Mouse (Mus musculus) stomach, embryonic 15.5 days (tissue): ENCODE data around the gene Zc2hc1c. TPM values are rescaled to one million over a fixed set of nuclear protein-coding genes. Genes with fewer than 3 reads are reported as not detected.
"Not testable (repeated sequence)": the region's sequence is repeated elsewhere in the genome, so short reads cannot be mapped to it uniquely, and the experiment has no call there.

ENCODE experiments used
- ATAC-seq: fragments of 200-750 bp; cut with Nextera tagmentation; 2 replicates; pipeline ENCODE4 v1.8.0; 2017; ENCODE audit warnings: low read depth, moderate number of reproducible peaks, moderate TSS enrichment; ENCODE audit not compliant: insufficient read depth, low FRiP score
- H3K27ac ChIP-seq: fragments of 300-500 bp; sonication (generic); 2 replicates; pipeline ENCODE4 v1.5.1; 2015; ENCODE audit warnings: mild to moderate bottlenecking, inconsistent platforms
- H3K27me3 ChIP-seq: fragments of 300-500 bp; sonication (generic); replicated peaks from 2 replicates; pipeline ENCODE4 v1.6.1; 2015; ENCODE audit warnings: inconsistent platforms
- H3K36me3 ChIP-seq: fragments of 300-500 bp; sonication (generic); 2 replicates; pipeline ENCODE4 v1.6.1; 2015; ENCODE audit warnings: inconsistent platforms
- H3K4me1 ChIP-seq: fragments of 300-500 bp; sonication (generic); 2 replicates; pipeline ENCODE4 v1.6.1; 2015; ENCODE audit warnings: inconsistent platforms
- H3K4me2 ChIP-seq: fragments of 300-500 bp; sonication (generic); 2 replicates; pipeline ENCODE4 v1.6.1; 2015; ENCODE audit warnings: mild to moderate bottlenecking, inconsistent platforms
- H3K4me3 ChIP-seq: fragments of 300-500 bp; sonication (generic); replicated peaks from 2 replicates; pipeline ENCODE4 v1.5.1; 2015; ENCODE audit warnings: inconsistent platforms
- H3K9ac ChIP-seq: fragments of 300-500 bp; sonication (generic); 2 replicates; pipeline ENCODE4 v1.6.1; 2015; ENCODE audit warnings: inconsistent platforms
- H3K9me3 ChIP-seq: fragments of 300-500 bp; sonication (generic); 2 replicates; pipeline ENCODE4 v1.6.1; 2016; ENCODE audit warnings: inconsistent platforms
- WGBS: fragments of 180-500 bp; shearing (Covaris S2); methylation state at CpG from one replicate; pipeline ENCODE4 v1.1.7; 2015; 5-methylcytosine and 5-hydroxymethylcytosine counted together
- polyA plus RNA-seq: library from polyadenylated mRNA; unstranded; fragments of >200 nt; fragmentation: Nextera tagmentation; extraction: Ambion mirVana; gene quantifications from 2 replicates; pipeline ENCODE4 v1.2.1, GENCODE M21; 2015

The Zc2hc1c gene
- polyA plus RNA-seq, 1 experiment from 2014 or later: 2.2 TPM

DNA sequence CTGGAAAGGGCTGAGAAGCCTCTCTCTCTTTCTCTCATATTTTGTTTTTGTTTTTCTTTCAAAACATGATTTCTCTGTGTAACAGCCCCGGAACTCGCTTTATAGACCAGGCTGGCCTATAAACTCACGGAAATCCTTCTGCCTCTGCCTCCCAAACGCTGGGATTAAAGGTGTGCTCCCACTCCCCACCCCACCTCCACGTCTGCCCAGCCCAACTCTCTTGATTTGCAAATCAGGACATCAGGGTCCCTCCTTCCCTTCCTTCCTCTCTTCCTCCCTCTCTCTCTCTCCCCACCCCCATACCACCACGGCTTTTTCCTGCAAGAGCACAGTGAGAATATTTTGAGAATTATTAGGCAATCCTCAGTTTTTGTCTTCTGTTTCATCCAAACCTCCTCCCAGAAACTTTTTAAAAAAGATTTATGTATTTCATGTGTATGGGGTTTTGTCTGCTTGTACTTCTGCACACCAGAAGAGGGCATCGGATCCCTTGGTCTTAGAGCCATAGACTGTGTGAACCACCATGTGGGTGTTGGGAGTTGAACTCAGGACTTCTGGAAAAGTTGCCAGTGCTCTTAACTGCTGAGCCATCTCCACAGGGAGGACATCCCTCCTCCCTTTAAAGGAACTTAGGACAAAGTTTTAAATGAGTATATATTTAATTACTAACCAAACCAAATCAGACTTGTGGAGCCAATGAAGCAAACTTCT, 17.1 kb upstream of the Zc2hc1c start:
- Histone ChIP-seq H3K36me3 (no peaks in the 10 kb centered on the region; the same call in 1 of the 2 replicates), H3K4me1 (no peaks in the 10 kb centered on the region; the same call in 1 of the 2 replicates), H3K4me2 (no peak overlapping the region; the same call in 1 of the 2 replicates), H3K9me3 (no peaks in the 10 kb centered on the region), H3K27me3 (no peaks in the 10 kb centered on the region), H3K9ac (no peak overlapping the region), H3K27ac (no peak overlapping the region), H3K4me3 (no peak overlapping the region)
- WGBS: 77% methylated on average over 7 of the region's 7 CpGs
- ATAC-seq: no peak

DNA sequence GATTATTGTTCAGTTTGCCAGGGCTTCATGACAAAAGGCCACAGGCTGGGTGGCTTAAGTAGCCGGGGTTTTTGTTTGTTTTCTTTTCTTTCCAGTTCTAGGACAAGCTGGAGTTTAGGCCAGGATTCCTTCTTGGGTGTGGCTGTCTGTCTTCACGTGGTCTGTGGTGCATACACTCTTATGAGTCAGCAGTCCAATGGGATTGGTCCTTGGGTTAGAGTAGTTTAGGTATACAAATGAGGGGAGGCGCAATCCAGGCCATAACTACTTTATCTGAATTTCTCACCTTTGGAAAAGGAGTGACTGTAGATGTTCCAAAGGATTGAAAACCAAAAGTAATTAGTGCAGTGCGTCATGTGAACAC, 16.6 kb upstream of the Zc2hc1c start:
- H3K4me1 ChIP-seq: no peaks in the 10 kb centered on the region; the same call in 1 of the 2 replicates
- 59% methylated on average over 4 of the region's 4 CpGs for WGBS
- no peak for ATAC-seq
- H3K9ac ChIP-seq: no peak overlapping the region
- no peaks in the 10 kb centered on the region for H3K9me3 ChIP-seq
- no peaks in the 10 kb centered on the region for H3K27me3 ChIP-seq
- H3K36me3 ChIP-seq: no peaks in the 10 kb centered on the region; the same call in 1 of the 2 replicates
- no peak overlapping the region for H3K27ac ChIP-seq
- no peak overlapping the region for H3K4me2 ChIP-seq
- H3K4me3 ChIP-seq: no peak overlapping the region

DNA sequence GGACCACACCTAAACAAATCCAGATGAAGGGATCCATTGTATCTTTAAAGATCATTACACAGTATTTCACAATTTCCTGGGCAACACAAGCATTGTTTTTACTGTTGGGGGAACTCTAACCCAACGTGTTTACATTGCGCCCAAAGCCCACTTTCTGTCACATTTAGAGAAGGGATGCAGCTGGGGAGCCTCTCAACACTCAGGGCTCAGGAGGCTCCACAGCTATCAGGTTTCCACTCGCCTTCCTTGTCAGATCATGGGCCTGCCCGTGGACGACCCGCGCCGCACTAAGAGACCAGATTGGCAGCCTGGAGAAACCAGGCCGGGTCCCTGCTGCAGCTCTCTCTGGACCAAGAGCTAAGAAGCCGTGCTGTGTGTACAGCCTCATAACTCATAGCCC, 14.9 kb upstream of the Zc2hc1c start:
- Histone ChIP-seq H3K4me1 (no peaks in the 10 kb centered on the region; the same call in 1 of the 2 replicates), H3K4me3 (no peak overlapping the region), H3K36me3 (no peaks in the 10 kb centered on the region), H3K9ac (no peak overlapping the region), H3K27ac (peak overlapping the region; percentile 74), H3K27me3 (no peaks in the 10 kb centered on the region), H3K4me2 (no peak overlapping the region), H3K9me3 (no peaks in the 10 kb centered on the region)
- WGBS: 43% methylated on average over 10 of the region's 10 CpGs
- no peak for ATAC-seq

DNA sequence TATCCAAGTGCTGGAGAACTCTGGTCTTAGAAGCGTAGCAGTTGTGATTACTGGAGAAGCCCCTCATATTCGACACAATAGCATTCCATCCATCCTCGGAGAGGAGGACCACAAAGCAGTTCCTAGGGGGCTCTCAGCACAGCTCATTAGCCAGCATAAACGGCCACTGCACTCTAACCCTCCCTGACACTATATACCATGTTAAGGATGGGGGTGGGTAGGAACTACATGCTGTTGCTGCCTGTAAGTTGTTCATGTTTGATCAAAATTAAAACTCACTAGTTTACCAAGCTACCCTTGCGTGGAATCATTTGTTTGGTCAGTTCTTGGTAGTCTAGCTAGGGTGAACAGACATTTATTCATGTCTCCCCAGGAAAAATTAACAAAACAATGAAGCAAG, 12.1 kb upstream of the Zc2hc1c start:
- 75% methylated on average over 5 of the region's 5 CpGs for WGBS

DNA sequence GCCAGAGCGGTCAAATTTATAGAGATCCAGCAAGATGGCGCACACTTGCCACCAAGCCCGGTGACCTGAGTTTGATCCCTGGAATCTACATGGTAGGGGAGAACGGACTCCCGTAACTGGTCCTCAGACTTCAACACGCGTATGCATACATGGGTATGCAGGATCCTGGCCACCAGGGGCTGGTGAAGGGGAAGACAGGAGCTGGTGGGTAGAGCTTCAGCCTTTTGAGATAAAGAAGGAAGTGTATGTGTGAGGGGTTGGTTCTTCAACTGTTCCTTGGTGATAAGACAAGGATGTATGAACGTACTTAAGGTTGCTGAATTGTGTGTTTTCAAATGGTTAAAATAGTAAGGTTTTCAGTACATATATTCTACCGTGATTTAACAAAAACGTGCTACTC, 9.5 kb upstream of the Zc2hc1c start:
- peaks cover 3% of the 10 kb centered on the region for H3K4me1 ChIP-seq
- H3K4me3 ChIP-seq: no peak overlapping the region
- ATAC-seq: no peak
- WGBS: 87% methylated on average over 10 of the region's 10 CpGs
- no peaks in the 10 kb centered on the region for H3K27me3 ChIP-seq
- H3K36me3 ChIP-seq: no peaks in the 10 kb centered on the region
- no peak overlapping the region for H3K27ac ChIP-seq
- no peak overlapping the region for H3K9ac ChIP-seq
- no peak overlapping the region for H3K4me2 ChIP-seq
- H3K9me3 ChIP-seq: no peaks in the 10 kb centered on the region

More for the DNA sequence above, 12.1 kb upstream of the Zc2hc1c start:
- H3K36me3 ChIP-seq: no peaks in the 10 kb centered on the region
- H3K27ac ChIP-seq: no peak overlapping the region
- no peak for ATAC-seq
- no peak overlapping the region for H3K4me2 ChIP-seq
- no peaks in the 10 kb centered on the region for H3K9me3 ChIP-seq
- no peaks in the 10 kb centered on the region for H3K27me3 ChIP-seq
- H3K4me3 ChIP-seq: no peak overlapping the region
- peaks cover 3% of the 10 kb centered on the region for H3K4me1 ChIP-seq
- no peak overlapping the region for H3K9ac ChIP-seq

DNA sequence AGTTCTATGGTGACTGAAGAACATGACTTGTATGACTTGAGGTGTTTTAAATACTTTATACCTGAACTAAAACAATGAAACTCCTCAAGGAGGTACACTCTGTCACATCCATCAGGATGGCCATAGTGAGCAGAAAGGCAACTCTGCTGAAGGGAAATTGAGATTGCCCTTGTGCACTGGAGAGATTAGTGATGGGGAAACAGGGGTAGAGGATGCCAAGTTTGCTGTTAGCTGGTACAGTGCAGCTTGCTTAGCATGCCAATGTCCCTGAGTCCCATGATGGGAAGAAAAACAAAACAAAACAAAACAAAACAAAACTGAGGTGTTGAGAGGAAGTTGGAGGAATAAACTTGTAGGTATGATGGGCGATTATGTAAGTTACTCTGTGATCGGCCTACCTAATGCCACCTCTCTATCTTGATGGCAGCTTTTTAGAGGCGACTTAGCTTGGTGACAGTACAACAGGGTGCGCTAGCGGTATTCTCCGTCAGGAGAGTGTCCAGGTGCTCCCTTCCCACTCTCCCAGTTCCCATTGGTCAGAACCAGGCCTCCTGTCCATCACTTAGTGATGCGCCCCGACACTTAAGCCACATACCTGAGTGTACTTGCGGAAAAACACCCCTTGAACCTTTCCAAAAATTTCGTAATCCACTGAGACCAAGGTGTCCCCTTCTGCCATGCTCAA, 8.9 kb upstream of the Zc2hc1c start:
- Histone ChIP-seq H3K4me1 (peaks cover 3% of the 10 kb centered on the region; the same call in 1 of the 2 replicates), H3K4me2 (peak overlapping the region; percentile 69), H3K27me3 (no peaks in the 10 kb centered on the region), H3K27ac (peak overlapping the region; percentile 80), H3K9ac (peak overlapping the region; percentile 67), H3K4me3 (peak overlapping the region; percentile 76), H3K36me3 (no peaks in the 10 kb centered on the region), H3K9me3 (no peaks in the 10 kb centered on the region)
- WGBS: 5% methylated on average over 10 of the region's 10 CpGs
- peak; percentile 12; the same call in 1 of the 2 replicates for ATAC-seq

DNA sequence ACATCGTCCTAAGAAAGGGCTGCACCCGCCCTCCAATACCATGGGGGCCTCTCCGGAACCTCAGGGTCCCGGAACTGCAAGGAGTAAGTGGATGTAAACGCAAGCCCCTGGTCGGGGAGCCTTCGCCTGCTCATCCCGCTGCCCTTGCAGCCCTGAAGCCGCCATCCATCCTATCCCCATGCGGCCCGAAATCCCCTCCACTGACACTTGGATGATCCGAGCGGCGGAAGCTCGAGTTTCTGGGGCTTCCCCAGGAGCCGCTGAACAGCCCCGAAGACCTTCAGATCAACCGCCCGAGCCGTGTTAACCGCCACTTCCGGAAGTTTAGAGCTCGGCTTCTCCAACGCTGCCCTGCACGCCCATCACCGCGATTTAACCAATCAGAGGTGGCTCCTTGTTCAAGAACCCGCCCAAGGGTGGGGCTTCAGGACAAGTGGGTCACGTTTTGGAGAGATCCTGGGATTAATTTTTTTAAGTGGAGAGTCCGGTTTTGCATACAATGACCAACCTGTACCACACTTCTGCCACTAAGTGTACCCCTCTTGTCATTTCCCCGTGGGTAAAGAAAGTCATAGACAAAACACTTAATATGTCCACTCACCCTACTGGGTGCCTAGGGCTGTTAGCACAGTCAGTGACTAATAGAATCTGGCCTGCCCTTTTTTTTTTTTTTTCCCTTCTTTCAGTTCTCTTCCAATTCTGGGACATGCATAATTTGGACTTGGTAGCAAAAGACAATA, 8.1 kb upstream of the Zc2hc1c start:
- Histone ChIP-seq H3K9me3 (no peaks in the 10 kb centered on the region), H3K27ac (peak overlapping the region; percentile 80), H3K27me3 (no peaks in the 10 kb centered on the region), H3K9ac (peak overlapping the region; percentile 67), H3K4me2 (peak overlapping the region; percentile 69), H3K36me3 (no peaks in the 10 kb centered on the region), H3K4me3 (peak overlapping the region; percentile 76), H3K4me1 (peaks cover 3% of the 10 kb centered on the region; the same call in 1 of the 2 replicates)
- 0% methylated on average over 31 of the region's 31 CpGs for WGBS
- peak; percentile 95 for ATAC-seq

DNA sequence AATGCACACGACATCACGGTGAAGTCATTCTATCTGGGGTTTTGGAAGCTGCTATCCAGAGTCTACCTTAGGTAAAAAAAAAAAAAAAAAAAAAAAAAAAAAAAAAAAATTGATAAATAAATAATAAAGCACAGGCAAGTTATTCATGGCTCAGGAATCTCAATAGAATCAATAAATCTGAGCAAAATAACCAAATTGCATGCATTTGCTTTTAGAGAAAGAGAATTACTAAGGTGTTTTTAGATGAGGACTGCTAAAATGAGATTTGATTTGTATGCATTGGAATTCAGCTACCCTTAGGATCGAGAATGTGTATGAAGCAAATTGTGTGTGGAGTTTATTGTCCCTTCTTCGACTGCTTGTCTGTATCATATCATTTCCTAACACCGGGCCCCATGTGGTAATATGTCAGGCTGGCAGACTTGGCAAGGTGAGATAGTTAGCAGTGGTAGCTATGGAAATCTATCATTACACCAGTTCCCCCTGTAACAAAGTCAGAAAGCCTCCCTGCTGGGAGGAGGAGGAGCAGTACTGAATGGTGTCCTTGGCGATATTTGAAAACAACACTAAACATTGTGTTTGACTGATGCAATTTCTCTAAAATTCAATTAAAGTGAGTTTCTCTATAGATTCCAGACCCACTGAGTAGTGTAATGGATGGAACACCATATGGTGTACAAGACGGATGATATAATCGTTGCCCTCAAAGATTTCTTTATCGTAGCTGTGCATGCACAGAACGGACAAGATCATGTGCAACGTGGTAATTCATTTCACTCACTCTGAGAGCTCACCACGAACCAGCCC, 7.3 kb upstream of the Zc2hc1c start:
- Histone ChIP-seq H3K27ac (no peak overlapping the region), H3K9ac (no peak overlapping the region), H3K4me2 (peak overlapping the region; percentile 69), H3K27me3 (no peaks in the 10 kb centered on the region), H3K4me3 (no peak overlapping the region), H3K36me3 (no peaks in the 10 kb centered on the region), H3K4me1 (peaks cover 3% of the 10 kb centered on the region; the same call in 1 of the 2 replicates), H3K9me3 (no peaks in the 10 kb centered on the region)
- no peak for ATAC-seq
- 58% methylated on average over 12 of the region's 12 CpGs for WGBS

DNA sequence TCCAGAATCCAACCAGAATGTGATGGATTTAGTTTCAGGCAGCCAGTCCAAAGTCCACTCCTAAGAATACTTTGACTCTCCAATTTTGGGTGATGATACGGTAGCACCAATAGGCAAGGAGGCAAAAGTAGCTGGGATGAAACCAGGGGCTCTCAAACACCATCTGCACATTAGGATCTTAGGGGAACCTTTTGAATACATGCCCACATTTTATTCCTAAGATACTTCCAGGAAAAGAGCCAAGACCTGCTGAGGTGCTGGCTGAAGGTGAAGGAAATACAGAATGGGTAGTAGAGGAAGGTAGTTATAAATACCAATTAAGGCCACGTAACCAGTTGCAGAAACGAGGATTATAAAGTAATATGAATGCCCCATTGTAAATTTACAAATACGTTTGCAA, 6.6 kb upstream of the Zc2hc1c start:
- H3K4me3 ChIP-seq, H3K9me3 ChIP-seq, H3K27ac ChIP-seq, ATAC-seq, H3K4me2 ChIP-seq, H3K36me3 ChIP-seq, H3K9ac ChIP-seq, H3K27me3 ChIP-seq, H3K4me1 ChIP-seq: not testable (repeated sequence)
- WGBS: 84% methylated on average over 1 of the region's 4 CpGs

DNA sequence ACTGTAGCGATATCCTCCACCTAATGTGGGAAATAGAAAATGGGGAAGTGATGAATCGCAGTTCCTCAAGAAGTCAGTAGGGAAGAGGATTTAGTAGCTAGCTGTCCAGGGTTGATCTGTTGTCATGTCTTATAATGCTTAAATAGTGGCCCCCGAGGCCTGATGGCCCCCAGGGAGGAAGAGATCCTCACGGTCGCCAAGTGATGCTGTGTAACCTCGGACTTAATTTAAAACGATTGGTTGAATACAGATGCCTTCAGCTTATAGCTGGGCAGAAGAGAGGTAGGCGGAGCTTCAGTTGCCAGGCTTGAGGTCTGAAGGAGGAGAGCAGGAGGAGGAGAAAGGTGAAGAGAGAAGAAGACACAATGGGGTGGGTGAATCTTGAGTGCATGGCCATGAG, 4.1 kb upstream of the Zc2hc1c start:
- H3K36me3 ChIP-seq: no peaks in the 10 kb centered on the region
- 68% methylated on average over 8 of the region's 8 CpGs for WGBS
- ATAC-seq: no peak
- no peak overlapping the region for H3K9ac ChIP-seq
- H3K4me2 ChIP-seq: no peak overlapping the region
- no peak overlapping the region for H3K4me3 ChIP-seq
- no peak overlapping the region for H3K27ac ChIP-seq
- H3K27me3 ChIP-seq: no peaks in the 10 kb centered on the region
- no peaks in the 10 kb centered on the region for H3K9me3 ChIP-seq
- H3K4me1 ChIP-seq: peaks cover 11% of the 10 kb centered on the region

DNA sequence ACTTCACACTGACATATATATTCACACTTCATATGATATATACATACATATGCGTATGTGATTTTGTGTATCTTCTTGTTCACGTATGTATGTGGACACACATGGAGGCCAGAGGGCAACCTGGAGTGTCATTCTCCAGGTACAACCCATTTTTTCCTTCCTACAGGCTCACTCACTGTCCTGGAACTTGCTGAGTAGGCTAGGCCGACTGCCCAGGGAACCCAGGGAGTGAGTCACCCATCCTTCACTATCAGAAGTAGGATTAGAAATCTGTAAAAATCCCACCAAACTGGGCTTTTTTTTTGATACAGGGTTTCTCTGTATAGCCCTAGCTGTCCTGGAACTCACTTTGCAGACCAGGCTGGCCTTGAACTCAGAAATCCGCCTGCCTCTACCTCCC, 3.4 kb upstream of the Zc2hc1c start:
- Histone ChIP-seq H3K9me3 (no peaks in the 10 kb centered on the region), H3K36me3 (no peaks in the 10 kb centered on the region), H3K9ac (no peak overlapping the region), H3K4me1 (peaks cover 12% of the 10 kb centered on the region), H3K27me3 (no peaks in the 10 kb centered on the region), H3K27ac (no peak overlapping the region), H3K4me3 (no peak overlapping the region), H3K4me2 (no peak overlapping the region)
- WGBS: 88% methylated on average over 4 of the region's 4 CpGs
- ATAC-seq: no peak
